Mouse (Mus musculus) heart, postnatal 0 days (tissue): ENCODE measurements around the gene Gm37240. TPM values are rescaled to one million over a fixed set of nuclear protein-coding genes. Genes with fewer than 3 reads are reported as not detected.

Experiments
- ATAC-seq: fragments of 200-750 bp; cut with Nextera tagmentation; 2 replicates; pipeline ENCODE4 v1.8.0; 2017; ENCODE audit warnings: low read depth, moderate number of reproducible peaks, moderate library complexity; ENCODE audit not compliant: insufficient read depth
- DNase-seq: peaks from one replicate; pipeline ENCODE4 v3.0.0-alpha.2; 2016; ENCODE audit warnings: low spot score
- H3K27ac ChIP-seq: fragments of 300-500 bp; sonication (generic); 2 replicates; pipeline ENCODE4 v1.5.1; 2014; ENCODE audit warnings: low read depth, mild to moderate bottlenecking
- H3K27me3 ChIP-seq: fragments of 300-500 bp; sonication (generic); 2 replicates; pipeline ENCODE4 v1.6.1; 2014; ENCODE audit warnings: low read length, mixed read lengths; ENCODE audit not compliant: control insufficient read depth, insufficient read depth
- H3K36me3 ChIP-seq: fragments of 300-500 bp; sonication (generic); replicated peaks from 2 replicates; pipeline ENCODE4 v1.6.1; 2014; ENCODE audit warnings: low read length, mixed read lengths; ENCODE audit not compliant: control insufficient read depth, insufficient read depth
- H3K4me1 ChIP-seq: fragments of 300-500 bp; sonication (generic); 2 replicates; pipeline ENCODE4 v1.6.1; 2014; ENCODE audit warnings: antibody characterized with exemption; ENCODE audit not compliant: control insufficient read depth, insufficient read depth
- H3K4me2 ChIP-seq: fragments of 300-500 bp; sonication (generic); 2 replicates; pipeline ENCODE4 v1.6.1; 2014; ENCODE audit warnings: low read depth, mild to moderate bottlenecking, low read length, moderate library complexity
- H3K4me3 ChIP-seq: fragments of 300-500 bp; sonication (generic); 2 replicates; pipeline ENCODE4 v1.5.1; 2014; ENCODE audit warnings: low read depth, low read length
- H3K9ac ChIP-seq: fragments of 300-500 bp; sonication (generic); replicated peaks from 2 replicates; pipeline ENCODE4 v1.6.1; 2014; ENCODE audit warnings: low read depth, low read length, mixed read lengths
- H3K9me3 ChIP-seq: fragments of 300-500 bp; sonication (generic); replicated peaks from 2 replicates; pipeline ENCODE4 v1.6.1; 2016; ENCODE audit warnings: low read length; ENCODE audit not compliant: control insufficient read depth
- CTCF ChIP-seq: IDR thresholded peaks from 2 replicates; pipeline ENCODE4 v1.5.1; 2016; ENCODE audit warnings: antibody characterized with exemption, control low read depth, low read depth
- EP300 ChIP-seq: IDR thresholded peaks from 2 replicates; pipeline ENCODE4 v1.6.1; 2016; ENCODE audit warnings: antibody characterized with exemption, low read depth
- whole genome bisulfite sequencing: fragments of 180-500 bp; shearing (Covaris S2); extraction: QIAGEN DNeasy Blood & Tissue Kit; methylation state at CpG from one replicate; pipeline ENCODE4 v1.1.7; 2014; 5-methylcytosine and 5-hydroxymethylcytosine counted together
- polyA plus RNA-seq: library from polyadenylated mRNA; unstranded; fragments of >200 nt; fragmentation: Nextera tagmentation; extraction: Ambion mirVana; gene quantifications from 2 replicates; pipeline ENCODE4 v1.2.1, GENCODE M21; 2015
- total RNA-seq: library from RNA; depleted of rRNA; stranded (reverse); fragments of >200 nt; gene quantifications from 2 replicates; pipeline ENCODE4 v1.2.3, GENCODE M21; 2014; ENCODE audit warnings: low replicate concordance

The Gm37240 gene
- total and polyA plus RNA-seq, 2 experiments from 2014 or later: 21.7 to 72.1 TPM

DNA sequence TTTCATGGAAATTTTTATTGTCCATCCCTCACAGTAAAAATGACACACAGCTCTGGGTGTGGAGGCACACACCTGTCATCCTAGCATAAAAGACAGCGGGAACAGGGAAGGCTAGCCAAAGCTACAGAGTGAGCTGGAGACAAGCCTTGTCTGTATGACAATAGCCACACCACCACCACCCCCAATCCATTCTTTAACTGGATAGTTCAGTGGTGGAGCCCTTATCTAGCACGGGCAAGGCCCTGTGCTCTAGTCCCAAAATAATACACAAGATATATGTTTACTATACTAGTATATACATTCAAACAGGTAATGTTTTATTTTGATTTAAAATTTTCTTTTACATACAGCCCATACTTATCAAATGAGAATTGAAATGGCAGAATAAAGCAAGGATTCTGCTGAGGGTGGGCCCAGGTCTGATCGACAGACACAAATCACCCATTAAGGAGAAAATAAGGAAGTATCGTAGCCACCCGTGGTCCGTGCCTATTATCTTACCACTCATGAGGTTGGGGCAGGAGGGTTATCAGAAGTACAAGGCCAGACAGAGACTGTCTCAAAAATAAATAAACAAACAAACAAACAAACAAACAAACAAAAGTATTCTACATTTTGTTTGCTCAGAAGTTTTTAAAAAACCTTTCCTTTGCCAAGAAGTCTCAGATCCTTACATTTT, 1421.4 kb downstream of the Gm37240 start:
- peaks cover 23% of the 10 kb centered on the region; the same call in 1 of the 2 replicates for H3K4me1 ChIP-seq
- H3K9me3 ChIP-seq: no peaks in the 10 kb centered on the region
- WGBS: 56% methylated on average over 6 of the region's 6 CpGs
- no peaks in the 10 kb centered on the region for H3K27me3 ChIP-seq
- no peak overlapping the region for H3K9ac ChIP-seq
- H3K36me3 ChIP-seq: no peaks in the 10 kb centered on the region
- no peak overlapping the region for H3K4me2 ChIP-seq
- H3K27ac ChIP-seq: no peak overlapping the region
- ATAC-seq (no peak), DNase-seq (no peak)
- H3K4me3 ChIP-seq: no peak overlapping the region
- TF ChIP-seq CTCF: no peak
- TF ChIP-seq EP300: no peak

DNA sequence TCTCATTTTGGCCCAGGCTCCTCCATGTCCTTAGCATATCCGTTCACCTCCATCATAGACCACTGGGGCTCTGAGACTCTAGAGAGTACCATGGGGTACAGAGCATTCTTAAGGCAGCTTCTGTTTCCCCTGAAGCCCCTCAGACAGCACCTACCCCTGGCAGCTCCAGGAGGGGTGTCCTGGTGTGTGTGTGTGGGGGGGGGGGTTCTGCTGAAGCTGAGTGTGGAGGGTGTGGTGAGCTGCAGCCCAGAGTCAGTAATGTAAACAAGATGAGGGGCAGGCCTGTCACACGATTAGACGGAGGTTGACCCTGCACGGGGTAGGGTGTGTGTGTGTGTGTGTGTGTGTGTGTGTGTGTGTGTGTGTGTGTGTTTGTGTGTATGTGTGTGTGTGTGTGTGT, 1425.6 kb downstream of the Gm37240 start:
- DNase-seq (no peak), ATAC-seq (peak; percentile 30; the same call in 1 of the 2 replicates)
- TF ChIP-seq EP300 (no peak), CTCF (no peak)
- 25% methylated on average over 4 of the region's 4 CpGs for WGBS
- Histone ChIP-seq H3K4me3 (no peak overlapping the region), H3K36me3 (no peaks in the 10 kb centered on the region), H3K4me1 (peaks cover 14% of the 10 kb centered on the region; the same call in 1 of the 2 replicates), H3K4me2 (no peak overlapping the region), H3K9ac (no peak overlapping the region), H3K27me3 (no peaks in the 10 kb centered on the region), H3K9me3 (no peaks in the 10 kb centered on the region), H3K27ac (no peak overlapping the region)

DNA sequence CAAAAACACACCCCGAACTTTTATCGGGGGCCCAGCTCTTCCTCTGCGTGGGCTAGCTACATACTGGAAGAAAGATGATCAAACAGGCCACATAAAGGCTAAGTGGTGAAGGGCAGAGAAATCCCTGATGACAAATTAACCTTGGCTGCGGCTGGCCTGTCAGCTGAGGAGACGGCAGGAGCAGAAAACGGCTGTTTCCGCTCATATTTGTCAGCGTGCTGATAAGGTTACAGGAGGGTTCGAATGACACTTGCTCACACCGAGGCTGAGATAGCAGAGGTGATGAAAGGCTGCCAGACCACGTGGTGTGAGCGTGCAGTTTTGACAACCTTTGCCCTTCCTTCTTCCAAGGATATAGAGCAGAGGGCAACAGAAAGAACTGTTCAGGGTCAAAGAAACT, 1426.4 kb downstream of the Gm37240 start:
- Histone ChIP-seq H3K4me3 (no peak overlapping the region), H3K9me3 (no peaks in the 10 kb centered on the region), H3K9ac (no peak overlapping the region), H3K36me3 (no peaks in the 10 kb centered on the region), H3K4me2 (no peak overlapping the region), H3K27ac (0 out of 2 replicates have a peak overlapping the region, but pooled peaks have one; percentile 4), H3K4me1 (peaks cover 17% of the 10 kb centered on the region), H3K27me3 (no peaks in the 10 kb centered on the region)
- ATAC-seq (peak; percentile 72), DNase-seq (no peak)
- TF ChIP-seq EP300 (no peak), CTCF (no peak)
- WGBS: 5% methylated on average over 12 of the region's 12 CpGs

DNA sequence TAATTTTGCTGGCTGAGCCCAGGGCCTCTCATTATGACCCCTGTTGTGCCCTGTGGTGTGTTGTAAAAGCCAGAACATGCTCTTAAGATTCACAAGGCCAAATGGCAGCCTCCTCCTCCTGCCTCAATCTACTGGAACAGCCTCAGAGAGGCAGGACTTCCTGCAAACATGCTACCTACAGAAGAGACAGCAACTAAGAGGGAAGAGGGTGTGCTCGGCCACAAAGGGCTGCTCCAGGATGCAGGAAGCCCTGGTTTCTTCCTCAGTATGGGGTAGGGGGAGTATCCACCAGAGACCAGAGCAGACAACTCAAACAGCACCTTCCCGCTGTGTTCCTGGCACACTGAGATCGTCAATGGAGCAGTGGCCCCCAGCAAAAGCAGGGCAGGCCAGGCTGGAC, 1426.8 kb downstream of the Gm37240 start:
- 41% methylated on average over 3 of the region's 3 CpGs for WGBS
- ATAC-seq (no peak), DNase-seq (no peak)
- Histone ChIP-seq H3K27me3 (no peaks in the 10 kb centered on the region), H3K4me2 (no peak overlapping the region), H3K4me1 (peaks cover 20% of the 10 kb centered on the region), H3K9me3 (no peaks in the 10 kb centered on the region), H3K27ac (0 out of 2 replicates have a peak overlapping the region, but pooled peaks have one; percentile 4), H3K36me3 (no peaks in the 10 kb centered on the region), H3K9ac (no peak overlapping the region), H3K4me3 (no peak overlapping the region)
- TF ChIP-seq CTCF (no peak), EP300 (no peak)

DNA sequence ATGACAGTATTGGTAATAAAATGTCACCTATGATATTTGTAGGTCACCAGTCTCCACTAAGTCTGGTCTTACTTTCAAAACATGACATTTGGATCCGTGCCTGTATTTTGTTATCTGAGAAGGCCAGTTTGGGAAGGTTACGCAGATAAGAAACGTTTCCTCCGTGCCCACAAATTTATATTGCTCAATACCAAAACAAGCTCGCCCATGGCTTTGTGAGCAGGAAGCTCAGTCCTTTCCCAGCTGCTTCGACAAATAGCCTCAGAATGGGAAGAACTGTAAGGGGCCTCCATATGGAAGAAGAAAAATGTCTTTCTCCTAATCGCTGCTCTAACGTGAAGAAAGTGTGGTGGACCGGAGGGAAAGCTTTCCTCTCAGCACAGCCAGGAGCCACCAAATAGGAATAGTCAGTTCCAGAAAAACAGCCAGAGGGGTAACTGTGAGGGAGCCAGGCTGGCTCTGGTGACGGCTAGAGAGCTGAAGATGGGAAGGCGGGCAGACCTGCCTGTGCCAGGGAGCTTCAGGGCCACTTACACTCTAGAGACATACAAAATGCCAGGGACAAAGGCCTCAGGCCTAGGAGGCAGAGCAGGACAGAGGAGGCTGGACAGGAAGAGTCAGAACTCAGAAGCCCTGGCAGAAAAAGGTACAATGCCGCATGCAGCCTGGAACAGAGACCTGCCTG, 1431.4 kb downstream of the Gm37240 start:
- no peak for DNase-seq
- Histone ChIP-seq H3K4me2 (no peak overlapping the region), H3K9me3 (no peaks in the 10 kb centered on the region), H3K4me1 (peaks cover 11% of the 10 kb centered on the region), H3K9ac (no peak overlapping the region), H3K27ac (peak overlapping the region; percentile 49; the same call in 1 of the 2 replicates), H3K4me3 (no peak overlapping the region), H3K27me3 (no peaks in the 10 kb centered on the region), H3K36me3 (no peaks in the 10 kb centered on the region)
- ATAC-seq: no peak
- WGBS: 36% methylated on average over 12 of the region's 12 CpGs
- TF ChIP-seq EP300: no peak
- no peak for TF ChIP-seq CTCF
